Mouse (Mus musculus) midbrain, embryonic 12.5 days (tissue): ENCODE measurements around the gene Bmpr1b. TPM values are rescaled to one million over a fixed set of nuclear protein-coding genes. Genes with fewer than 3 reads are reported as not detected.
A peak's percentile ranks its signal among the peaks of the same experiment; 100 is the strongest.

Experiments used
- ATAC-seq: fragments of 200-750 bp; cut with Nextera tagmentation; 2 replicates; pipeline ENCODE4 v1.8.0; 2017; ENCODE audit warnings: low read depth, moderate TSS enrichment, moderate library complexity; ENCODE audit not compliant: low FRiP score
- H3K27ac ChIP-seq: fragments of 300-500 bp; sonication (generic); replicated peaks from 2 replicates; pipeline ENCODE4 v1.5.1; 2016; ENCODE audit warnings: mild to moderate bottlenecking
- H3K27me3 ChIP-seq: fragments of 300-500 bp; sonication (generic); 2 replicates; pipeline ENCODE4 v1.6.1; 2016; ENCODE audit warnings: mild to moderate bottlenecking
- H3K36me3 ChIP-seq: fragments of 300-500 bp; sonication (generic); 2 replicates; pipeline ENCODE4 v1.6.1; 2016
- H3K4me1 ChIP-seq: fragments of 300-500 bp; sonication (generic); 2 replicates; pipeline ENCODE4 v1.6.1; 2016
- H3K4me2 ChIP-seq: fragments of 300-500 bp; sonication (generic); replicated peaks from 2 replicates; pipeline ENCODE4 v1.6.1; 2016; ENCODE audit warnings: mild to moderate bottlenecking, moderate library complexity
- H3K4me3 ChIP-seq: fragments of 300-500 bp; sonication (generic); 2 replicates; pipeline ENCODE4 v1.5.1; 2016; ENCODE audit warnings: mild to moderate bottlenecking
- H3K9ac ChIP-seq: fragments of 300-500 bp; sonication (generic); replicated peaks from 2 replicates; pipeline ENCODE4 v1.6.1; 2016; ENCODE audit warnings: mild to moderate bottlenecking, moderate library complexity
- H3K9me3 ChIP-seq: fragments of 300-500 bp; sonication (generic); 2 replicates; pipeline ENCODE4 v1.6.1; 2016; ENCODE audit warnings: mild to moderate bottlenecking
- WGBS: fragments of 180-500 bp; shearing (Covaris S2); methylation state at CpG from one replicate; pipeline ENCODE4 v1.1.7; 2016; 5-methylcytosine and 5-hydroxymethylcytosine counted together
- polyA plus RNA-seq: library from polyadenylated mRNA; unstranded; fragments of >200 nt; fragmentation: Nextera tagmentation; extraction: Ambion mirVana; gene quantifications from 2 replicates; pipeline ENCODE4 v1.2.1, GENCODE M21; 2016

Bmpr1b gene
- polyA plus RNA-seq, 1 experiment from 2014 or later, result 8.1 TPM

GRCm38 (mm10) chr3:142164981-142165380 is 4.2 kb downstream of the Bmpr1b start:
- WGBS, result 66% methylated on average over 9 of the region's 9 CpGs
- no peak overlapping the region for H3K4me2 ChIP-seq
- no peak for ATAC-seq
- H3K36me3 ChIP-seq, result no peaks in the 10 kb centered on the region
- H3K27me3 ChIP-seq, result peaks cover 4% of the 10 kb centered on the region
- no peak overlapping the region for H3K9ac ChIP-seq
- H3K27ac ChIP-seq, result no peak overlapping the region
- H3K9me3 ChIP-seq, result no peaks in the 10 kb centered on the region
- no peak overlapping the region for H3K4me3 ChIP-seq
- peaks cover 8% of the 10 kb centered on the region for H3K4me1 ChIP-seq

GRCm38 (mm10) chr3:142163896-142164295 is 5.3 kb downstream of the Bmpr1b start:
- H3K9me3 ChIP-seq, result no peaks in the 10 kb centered on the region
- H3K9ac ChIP-seq, result no peak overlapping the region
- H3K4me1 ChIP-seq, result peaks cover 8% of the 10 kb centered on the region
- 87% methylated on average over 2 of the region's 2 CpGs for WGBS
- H3K4me2 ChIP-seq, result no peak overlapping the region
- peaks cover 4% of the 10 kb centered on the region; the same call in 1 of the 2 replicates for H3K27me3 ChIP-seq
- H3K36me3 ChIP-seq, result no peaks in the 10 kb centered on the region
- no peak overlapping the region for H3K27ac ChIP-seq
- H3K4me3 ChIP-seq, result no peak overlapping the region
- no peak for ATAC-seq

GRCm38 (mm10) chr3:142161405-142161804 is 7.8 kb downstream of the Bmpr1b start:
- no peaks in the 10 kb centered on the region for H3K9me3 ChIP-seq
- H3K4me1 ChIP-seq, result peaks cover 3% of the 10 kb centered on the region; the same call in 1 of the 2 replicates
- H3K4me2 ChIP-seq, result no peak overlapping the region
- no peak overlapping the region for H3K4me3 ChIP-seq
- no peaks in the 10 kb centered on the region for H3K27me3 ChIP-seq
- no peak for ATAC-seq
- no peak overlapping the region for H3K9ac ChIP-seq
- 86% methylated on average over 3 of the region's 3 CpGs for WGBS
- H3K36me3 ChIP-seq, result 0 out of 2 replicates have a peak, but pooled peaks cover 2% of the 10 kb centered on the region
- no peak overlapping the region for H3K27ac ChIP-seq

- H3K4me1 ChIP-seq, result no peaks in the 10 kb centered on the region
- WGBS, result 90% methylated on average over 5 of the region's 5 CpGs
- 0 out of 2 replicates have a peak, but pooled peaks cover 3% of the 10 kb centered on the region for H3K36me3 ChIP-seq
- no peak overlapping the region for H3K4me2 ChIP-seq
- no peak overlapping the region for H3K4me3 ChIP-seq
- H3K27ac ChIP-seq, result no peak overlapping the region
- ATAC-seq, result no peak
- no peak overlapping the region for H3K9ac ChIP-seq
- H3K9me3 ChIP-seq, result no peaks in the 10 kb centered on the region
- no peaks in the 10 kb centered on the region for H3K27me3 ChIP-seq
These were observed 17.2 kb downstream of the Bmpr1b start for GRCm38 (mm10) chr3:142151980-142152379.

GRCm38 (mm10) chr3:142138796-142139195 is 30.4 kb downstream of the Bmpr1b start:
- Histone ChIP-seq H3K27ac (no peak overlapping the region), H3K4me2 (no peak overlapping the region), H3K4me3 (no peak overlapping the region), H3K36me3 (no peaks in the 10 kb centered on the region), H3K9ac (no peak overlapping the region), H3K4me1 (no peaks in the 10 kb centered on the region), H3K9me3 (no peaks in the 10 kb centered on the region), H3K27me3 (no peaks in the 10 kb centered on the region)
- no peak for ATAC-seq
- WGBS, result 82% methylated on average over 5 of the region's 5 CpGs

GRCm38 (mm10) chr3:142126379-142126778 is 42.8 kb downstream of the Bmpr1b start:
- peaks cover 9% of the 10 kb centered on the region for H3K4me1 ChIP-seq
- no peak for ATAC-seq
- 79% methylated on average over 1 of the region's 1 CpGs for WGBS
- H3K4me2 ChIP-seq, result no peak overlapping the region
- H3K4me3 ChIP-seq, result no peak overlapping the region
- H3K36me3 ChIP-seq, result no peaks in the 10 kb centered on the region
- H3K9me3 ChIP-seq, result no peaks in the 10 kb centered on the region
- H3K27me3 ChIP-seq, result no peaks in the 10 kb centered on the region
- no peak overlapping the region for H3K9ac ChIP-seq
- H3K27ac ChIP-seq, result no peak overlapping the region

GRCm38 (mm10) chr3:142125556-142125955 is 43.7 kb downstream of the Bmpr1b start:
- Histone ChIP-seq H3K27me3 (no peaks in the 10 kb centered on the region), H3K36me3 (no peaks in the 10 kb centered on the region), H3K9ac (no peak overlapping the region), H3K27ac (no peak overlapping the region), H3K4me3 (no peak overlapping the region), H3K4me1 (peaks cover 9% of the 10 kb centered on the region), H3K9me3 (no peaks in the 10 kb centered on the region), H3K4me2 (no peak overlapping the region)
- WGBS, result 77% methylated on average over 2 of the region's 2 CpGs
- ATAC-seq, result no peak

GRCm38 (mm10) chr3:142124255-142124654 is 45.0 kb downstream of the Bmpr1b start:
- H3K27me3 ChIP-seq, result no peaks in the 10 kb centered on the region
- H3K9me3 ChIP-seq, result no peaks in the 10 kb centered on the region
- H3K9ac ChIP-seq, result no peak overlapping the region
- WGBS, result 40% methylated on average over 6 of the region's 6 CpGs
- H3K4me1 ChIP-seq, result peaks cover 9% of the 10 kb centered on the region
- ATAC-seq, result peak; percentile 30; the same call in 1 of the 2 replicates
- no peak overlapping the region for H3K4me2 ChIP-seq
- no peak overlapping the region for H3K27ac ChIP-seq
- H3K36me3 ChIP-seq, result no peaks in the 10 kb centered on the region
- no peak overlapping the region for H3K4me3 ChIP-seq

- WGBS, result 84% methylated on average over 5 of the region's 5 CpGs
- no peaks in the 10 kb centered on the region for H3K36me3 ChIP-seq
These were observed 46.8 kb downstream of the Bmpr1b start for GRCm38 (mm10) chr3:142122376-142122775.

GRCm38 (mm10) chr3:142120795-142121194 is 48.4 kb downstream of the Bmpr1b start:
- peaks cover 9% of the 10 kb centered on the region for H3K4me1 ChIP-seq
- no peak overlapping the region for H3K9ac ChIP-seq
- H3K36me3 ChIP-seq, result no peaks in the 10 kb centered on the region
- ATAC-seq, result no peak
- no peaks in the 10 kb centered on the region for H3K9me3 ChIP-seq
- H3K4me2 ChIP-seq, result no peak overlapping the region
- H3K27ac ChIP-seq, result no peak overlapping the region
- no peak overlapping the region for H3K4me3 ChIP-seq
- WGBS, result 63% methylated on average over 3 of the region's 3 CpGs
- H3K27me3 ChIP-seq, result no peaks in the 10 kb centered on the region

More at GRCm38 (mm10) chr3:142122376-142122775, 46.8 kb downstream of the Bmpr1b start:
- H3K4me2 ChIP-seq, result no peak overlapping the region
- H3K9me3 ChIP-seq, result no peaks in the 10 kb centered on the region
- H3K9ac ChIP-seq, result no peak overlapping the region
- no peak overlapping the region for H3K27ac ChIP-seq
- no peaks in the 10 kb centered on the region for H3K27me3 ChIP-seq
- H3K4me3 ChIP-seq, result no peak overlapping the region
- H3K4me1 ChIP-seq, result peaks cover 9% of the 10 kb centered on the region
- no peak for ATAC-seq

GRCm38 (mm10) chr3:142114762-142115316 is 54.4 kb downstream of the Bmpr1b start:
- Histone ChIP-seq H3K27me3 (peaks cover 4% of the 10 kb centered on the region; the same call in 1 of the 2 replicates), H3K27ac (no peak overlapping the region), H3K9me3 (no peaks in the 10 kb centered on the region), H3K4me2 (no peak overlapping the region), H3K4me1 (no peaks in the 10 kb centered on the region; the same call in 1 of the 2 replicates), H3K9ac (no peak overlapping the region), H3K36me3 (no peaks in the 10 kb centered on the region), H3K4me3 (no peak overlapping the region)
- 56% methylated on average over 6 of the region's 6 CpGs for WGBS
- no peak for ATAC-seq

GRCm38 (mm10) chr3:142114190-142114589 is 55.0 kb downstream of the Bmpr1b start:
- Histone ChIP-seq H3K4me1 (no peaks in the 10 kb centered on the region; the same call in 1 of the 2 replicates), H3K9ac (no peak overlapping the region), H3K9me3 (no peaks in the 10 kb centered on the region), H3K36me3 (no peaks in the 10 kb centered on the region), H3K27ac (no peak overlapping the region), H3K4me3 (no peak overlapping the region), H3K27me3 (peaks cover 4% of the 10 kb centered on the region; the same call in 1 of the 2 replicates), H3K4me2 (no peak overlapping the region)
- WGBS, result 71% methylated on average over 3 of the region's 3 CpGs
- no peak for ATAC-seq

GRCm38 (mm10) chr3:142113208-142113607 is 56.0 kb downstream of the Bmpr1b start:
- 80% methylated on average over 4 of the region's 4 CpGs for WGBS
- ATAC-seq, result no peak
- Histone ChIP-seq H3K36me3 (no peaks in the 10 kb centered on the region), H3K4me2 (no peak overlapping the region), H3K27ac (no peak overlapping the region), H3K9me3 (no peaks in the 10 kb centered on the region), H3K4me3 (no peak overlapping the region), H3K27me3 (peaks cover 4% of the 10 kb centered on the region; the same call in 1 of the 2 replicates), H3K9ac (no peak overlapping the region), H3K4me1 (no peaks in the 10 kb centered on the region; the same call in 1 of the 2 replicates)
